Mouse (Mus musculus): Measurements from ENCODE around the gene Tmem220.

GRCm38 (mm10) chr11:67048496-67048895 is 23.5 kb downstream of the Tmem220 start:
- TF ChIP-seq RCOR1 (conservative IDR thresholded peaks at IDR 0.05; ENCODE audit: low read depth, low read length) (no peak), MAX (IDR thresholded peaks at IDR 0.05; ENCODE audit: low read length) (peak; percentile 75), CTCF (conservative IDR thresholded peaks at IDR 0.05 in 1 of 2, IDR thresholded peaks at IDR 0.05 in 1 of 2; ENCODE audit: low read depth in 2 of 2, low read length in 2 of 2) (no peak), POLR2AphosphoS2 (IDR thresholded peaks at IDR 0.05; ENCODE audit: low read depth, low read length) (no peak), ZKSCAN1 (IDR thresholded peaks at IDR 0.05; ENCODE audit: borderline replicate concordance, low read depth, low read length) (no peak)

Measured in CH12.LX (cell line).